Mouse (Mus musculus): ENCODE measurements around the gene Ptpdc1. TPM values are rescaled to one million over a fixed set of nuclear protein-coding genes. Genes with fewer than 3 reads are reported as not detected.

Gene Ptpdc1
- polyA plus RNA-seq, 1 experiment from 2014 or later: 18.8 TPM

DNA sequence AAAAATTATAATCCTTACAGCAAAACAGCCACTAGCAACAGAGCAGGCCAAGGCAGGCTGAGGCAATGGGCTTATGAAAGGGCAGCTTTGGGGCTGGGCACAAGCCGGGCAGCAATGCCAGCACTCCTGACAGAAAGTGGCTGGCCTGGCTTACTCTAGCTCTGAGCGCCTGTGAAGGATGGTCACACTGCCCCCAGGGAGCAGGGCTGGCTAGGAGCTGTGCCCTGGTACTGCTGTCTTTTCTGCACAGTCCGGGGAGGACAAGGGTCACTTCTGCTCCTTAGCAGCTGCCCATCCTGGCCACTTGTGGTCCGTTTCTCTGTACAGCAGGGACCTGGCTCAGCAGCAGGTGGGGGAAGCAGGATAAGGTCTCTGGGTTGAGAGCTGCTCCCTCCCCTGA lies 46.8 kb downstream of the Ptpdc1 start:
- H3K27me3 ChIP-seq (ENCODE audit: control insufficient read depth, insufficient read depth, low read depth, low read length): no peaks in the 10 kb centered on the region
- H3K27ac ChIP-seq (ENCODE audit: low read length): no peak overlapping the region
- H3K4me2 ChIP-seq (ENCODE audit: low read length): no peak overlapping the region
- H3K4me3 ChIP-seq (ENCODE audit: low read depth, low read length): no peak overlapping the region
- H3K4me1 ChIP-seq (ENCODE audit: control insufficient read depth, insufficient read depth, low read length): peaks cover 6% of the 10 kb centered on the region; the same call in 1 of the 2 replicates
- WGBS: 74% methylated on average over 4 of the region's 4 CpGs
- no peaks in the 10 kb centered on the region for H3K9me3 ChIP-seq (replicated peaks; ENCODE audit: control insufficient read depth, low read length, poor library complexity, severe bottlenecking)
- peaks cover 9% of the 10 kb centered on the region for H3K36me3 ChIP-seq (ENCODE audit: control insufficient read depth, insufficient read depth, low read length)
- H3K9ac ChIP-seq (ENCODE audit: low read depth, low read length): no peak overlapping the region
- no peak for ATAC-seq

DNA sequence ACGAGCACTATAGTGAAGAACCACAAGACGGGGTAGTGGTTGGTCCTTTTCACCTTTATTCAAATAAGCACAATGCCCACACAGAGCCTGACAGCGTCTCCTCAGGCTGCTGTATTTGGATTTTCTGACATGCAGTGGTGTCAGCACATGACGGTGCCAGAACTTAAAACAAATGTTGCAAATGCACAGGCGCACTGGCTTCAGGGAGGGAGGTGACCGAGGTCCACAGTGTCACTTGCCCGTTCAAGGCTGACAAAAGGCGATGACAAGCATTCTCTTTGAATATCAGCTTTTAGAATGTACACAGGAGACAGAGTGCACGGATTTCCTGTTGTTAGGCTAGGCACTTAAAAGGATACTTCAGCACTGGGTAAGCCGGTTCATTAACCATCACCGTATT lies 47.6 kb downstream of the Ptpdc1 start:
- Histone ChIP-seq H3K9me3 (replicated peaks; ENCODE audit: control insufficient read depth, low read length, poor library complexity, severe bottlenecking) (no peaks in the 10 kb centered on the region), H3K4me2 (ENCODE audit: low read length) (no peak overlapping the region), H3K27me3 (ENCODE audit: control insufficient read depth, insufficient read depth, low read depth, low read length) (no peaks in the 10 kb centered on the region), H3K9ac (ENCODE audit: low read depth, low read length) (no peak overlapping the region), H3K27ac (ENCODE audit: low read length) (no peak overlapping the region), H3K4me3 (ENCODE audit: low read depth, low read length) (no peak overlapping the region), H3K4me1 (ENCODE audit: control insufficient read depth, insufficient read depth, low read length) (peaks cover 6% of the 10 kb centered on the region; the same call in 1 of the 2 replicates), H3K36me3 (ENCODE audit: control insufficient read depth, insufficient read depth, low read length) (peaks cover 9% of the 10 kb centered on the region)
- no peak for ATAC-seq
- WGBS: 62% methylated on average over 11 of the region's 11 CpGs

DNA sequence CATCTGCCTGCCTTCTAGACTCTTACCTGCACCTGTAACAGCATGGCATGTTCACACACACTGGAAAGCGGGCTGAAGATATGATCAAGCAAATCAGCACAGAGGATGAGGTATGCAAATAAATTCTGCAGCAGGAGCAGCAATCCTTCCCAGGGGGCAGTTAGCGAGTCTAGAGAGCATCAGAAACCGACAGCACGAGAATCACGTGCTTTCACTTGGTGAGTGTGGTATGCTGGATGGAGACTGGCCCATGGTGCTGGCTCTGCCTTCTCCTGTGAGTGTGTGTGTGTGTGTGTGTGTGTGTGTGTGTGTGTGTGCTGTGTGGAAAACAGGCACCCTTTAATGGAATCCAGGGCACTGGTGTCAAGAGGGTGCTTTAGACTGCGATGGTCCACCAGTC lies 48.5 kb downstream of the Ptpdc1 start:
- WGBS: 50% methylated on average over 6 of the region's 6 CpGs
- Histone ChIP-seq H3K4me2 (ENCODE audit: low read length) (no peak overlapping the region), H3K9me3 (replicated peaks; ENCODE audit: control insufficient read depth, low read length, poor library complexity, severe bottlenecking) (no peaks in the 10 kb centered on the region), H3K27ac (ENCODE audit: low read length) (no peak overlapping the region), H3K4me3 (ENCODE audit: low read depth, low read length) (no peak overlapping the region), H3K27me3 (ENCODE audit: control insufficient read depth, insufficient read depth, low read depth, low read length) (no peaks in the 10 kb centered on the region), H3K9ac (ENCODE audit: low read depth, low read length) (no peak overlapping the region), H3K4me1 (ENCODE audit: control insufficient read depth, insufficient read depth, low read length) (peaks cover 6% of the 10 kb centered on the region; the same call in 1 of the 2 replicates), H3K36me3 (ENCODE audit: control insufficient read depth, insufficient read depth, low read length) (peaks cover 9% of the 10 kb centered on the region)
- peak; percentile 39; the same call in 1 of the 2 replicates for ATAC-seq

DNA sequence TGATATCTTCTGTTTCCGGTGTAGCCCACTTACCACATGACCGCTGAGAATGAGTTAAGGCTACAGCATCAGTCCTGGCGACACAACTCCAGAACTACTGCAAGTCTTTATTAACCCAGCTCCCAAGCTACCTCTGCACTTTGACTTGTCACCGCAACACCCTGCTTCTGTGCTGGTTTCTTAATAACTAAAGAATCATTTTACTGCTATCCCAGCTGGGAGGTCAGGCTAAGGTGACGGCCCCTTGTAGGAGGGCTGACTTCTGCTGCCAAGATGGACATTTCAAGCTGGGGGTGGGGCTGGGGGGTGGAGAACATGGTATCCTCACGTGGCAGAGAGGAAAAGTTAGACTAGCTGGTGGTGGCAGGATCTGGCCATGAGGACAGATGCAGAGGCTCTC lies 50.7 kb downstream of the Ptpdc1 start:
- Histone ChIP-seq H3K27me3 (ENCODE audit: control insufficient read depth, insufficient read depth, low read depth, low read length) (no peaks in the 10 kb centered on the region), H3K36me3 (ENCODE audit: control insufficient read depth, insufficient read depth, low read length) (no peaks in the 10 kb centered on the region), H3K9me3 (replicated peaks; ENCODE audit: control insufficient read depth, low read length, poor library complexity, severe bottlenecking) (no peaks in the 10 kb centered on the region), H3K4me2 (ENCODE audit: low read length) (no peak overlapping the region), H3K4me3 (ENCODE audit: low read depth, low read length) (no peak overlapping the region), H3K27ac (ENCODE audit: low read length) (no peak overlapping the region), H3K4me1 (ENCODE audit: control insufficient read depth, insufficient read depth, low read length) (peaks cover 6% of the 10 kb centered on the region; the same call in 1 of the 2 replicates), H3K9ac (ENCODE audit: low read depth, low read length) (no peak overlapping the region)
- ATAC-seq: no peak
- whole genome bisulfite sequencing: 70% methylated on average over 6 of the region's 6 CpGs

DNA sequence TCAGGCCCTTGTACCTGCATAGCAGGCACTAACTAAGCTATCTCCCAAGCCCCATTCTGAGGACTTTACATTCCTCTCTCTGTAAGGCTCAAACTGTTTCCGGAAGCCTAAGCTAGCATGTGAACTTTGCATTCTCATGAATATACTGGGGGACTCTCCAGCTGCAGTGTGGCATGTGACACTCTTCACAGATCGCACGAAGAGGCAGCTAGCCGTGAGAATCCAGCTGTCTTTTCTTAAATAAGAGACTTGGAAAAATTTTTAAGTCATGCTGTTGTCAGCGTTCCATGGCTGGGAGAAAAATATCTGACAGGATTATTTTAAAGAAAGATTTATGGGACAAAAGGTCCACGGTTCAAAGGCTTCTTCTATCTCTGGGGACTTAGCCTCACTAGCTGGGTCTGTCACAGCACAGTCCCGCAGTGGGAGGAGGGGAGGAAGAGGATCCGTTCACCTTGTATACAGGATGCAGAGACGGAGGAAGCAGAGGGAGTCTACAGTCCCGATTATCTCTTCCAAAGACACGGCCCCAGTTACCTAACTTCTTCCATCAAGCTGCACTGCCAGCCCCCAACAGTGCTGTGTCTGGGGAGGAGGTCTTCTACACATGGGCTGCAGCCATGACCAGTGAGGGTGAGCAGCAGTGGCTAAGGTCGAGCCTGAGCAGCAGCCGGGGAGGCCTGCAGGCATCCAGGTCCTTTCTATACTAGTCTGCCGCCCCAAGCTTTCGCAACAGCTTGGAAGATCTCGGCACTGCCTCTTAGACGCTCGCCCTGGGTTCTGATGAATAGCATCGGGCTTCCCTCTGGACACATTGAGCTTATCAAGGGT lies 51.7 kb downstream of the Ptpdc1 start:
- 49% methylated on average over 19 of the region's 19 CpGs for WGBS
- Histone ChIP-seq H3K4me2 (ENCODE audit: low read length) (peak overlapping the region; percentile 23), H3K4me3 (ENCODE audit: low read depth, low read length) (no peak overlapping the region), H3K9ac (ENCODE audit: low read depth, low read length) (no peak overlapping the region), H3K27ac (ENCODE audit: low read length) (no peak overlapping the region), H3K36me3 (ENCODE audit: control insufficient read depth, insufficient read depth, low read length) (no peaks in the 10 kb centered on the region), H3K9me3 (replicated peaks; ENCODE audit: control insufficient read depth, low read length, poor library complexity, severe bottlenecking) (no peaks in the 10 kb centered on the region), H3K4me1 (ENCODE audit: control insufficient read depth, insufficient read depth, low read length) (peaks cover 6% of the 10 kb centered on the region; the same call in 1 of the 2 replicates), H3K27me3 (ENCODE audit: control insufficient read depth, insufficient read depth, low read depth, low read length) (no peaks in the 10 kb centered on the region)
- ATAC-seq: 0 out of 2 replicates have a peak, but pooled peaks have one; percentile 44

DNA sequence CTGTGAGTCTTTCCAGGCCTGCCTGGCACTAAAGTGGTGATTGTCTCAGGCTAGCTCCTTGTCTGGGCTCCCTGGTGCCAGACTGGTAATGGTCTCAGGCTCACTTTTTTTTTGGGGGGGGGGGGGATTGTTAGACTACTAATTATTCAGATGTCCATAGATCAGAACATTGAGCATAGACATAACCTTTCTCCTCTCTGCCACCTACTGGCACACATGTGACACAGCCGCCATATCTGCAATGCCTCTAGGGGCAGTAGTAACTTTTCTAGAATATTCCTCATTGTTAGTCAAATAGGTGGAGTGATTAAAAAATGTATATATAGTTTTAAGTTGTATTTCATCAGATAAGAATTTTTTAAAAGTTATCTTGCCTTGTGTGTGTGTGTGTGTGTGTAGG lies 53.3 kb downstream of the Ptpdc1 start:
- no peak for ATAC-seq
- 76% methylated on average over 1 of the region's 1 CpGs for WGBS

DNA sequence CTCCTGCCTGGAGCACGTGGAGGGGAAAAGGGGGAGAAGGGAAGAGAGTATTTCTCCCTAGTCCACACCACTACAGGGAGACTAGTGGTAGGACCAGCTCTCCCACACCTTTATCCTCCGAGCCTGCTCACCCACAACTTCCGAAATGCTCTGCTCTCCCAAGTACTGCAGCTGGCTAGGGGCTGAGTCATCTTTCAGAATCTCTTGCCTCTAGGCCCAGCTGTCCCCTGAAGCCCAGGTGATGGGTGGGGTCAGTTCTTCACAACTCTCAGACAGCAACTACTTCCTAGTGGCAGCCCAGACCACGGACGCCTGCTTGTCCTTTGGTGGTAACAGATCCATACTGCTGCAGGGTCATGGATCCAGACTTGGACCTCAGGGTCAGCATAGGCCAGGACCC lies 54.2 kb downstream of the Ptpdc1 start:
- peaks cover 5% of the 10 kb centered on the region; the same call in 1 of the 2 replicates for H3K4me1 ChIP-seq (ENCODE audit: control insufficient read depth, insufficient read depth, low read length)
- H3K27ac ChIP-seq (ENCODE audit: low read length): no peak overlapping the region
- no peak overlapping the region for H3K4me2 ChIP-seq (ENCODE audit: low read length)
- no peak for ATAC-seq
- H3K27me3 ChIP-seq (ENCODE audit: control insufficient read depth, insufficient read depth, low read depth, low read length): no peaks in the 10 kb centered on the region
- no peak overlapping the region for H3K9ac ChIP-seq (ENCODE audit: low read depth, low read length)
- H3K9me3 ChIP-seq (replicated peaks; ENCODE audit: control insufficient read depth, low read length, poor library complexity, severe bottlenecking): no peaks in the 10 kb centered on the region
- no peak overlapping the region for H3K4me3 ChIP-seq (ENCODE audit: low read depth, low read length)
- H3K36me3 ChIP-seq (ENCODE audit: control insufficient read depth, insufficient read depth, low read length): no peaks in the 10 kb centered on the region
- WGBS: 83% methylated on average over 5 of the region's 5 CpGs

More for the DNA sequence above, 53.3 kb downstream of the Ptpdc1 start:
- Histone ChIP-seq H3K9me3 (replicated peaks; ENCODE audit: control insufficient read depth, low read length, poor library complexity, severe bottlenecking) (no peaks in the 10 kb centered on the region), H3K36me3 (ENCODE audit: control insufficient read depth, insufficient read depth, low read length) (no peaks in the 10 kb centered on the region), H3K4me1 (ENCODE audit: control insufficient read depth, insufficient read depth, low read length) (peaks cover 6% of the 10 kb centered on the region; the same call in 1 of the 2 replicates), H3K27me3 (ENCODE audit: control insufficient read depth, insufficient read depth, low read depth, low read length) (no peaks in the 10 kb centered on the region), H3K9ac (ENCODE audit: low read depth, low read length) (no peak overlapping the region), H3K4me3 (ENCODE audit: low read depth, low read length) (no peak overlapping the region), H3K27ac (ENCODE audit: low read length) (no peak overlapping the region), H3K4me2 (ENCODE audit: low read length) (no peak overlapping the region)

DNA sequence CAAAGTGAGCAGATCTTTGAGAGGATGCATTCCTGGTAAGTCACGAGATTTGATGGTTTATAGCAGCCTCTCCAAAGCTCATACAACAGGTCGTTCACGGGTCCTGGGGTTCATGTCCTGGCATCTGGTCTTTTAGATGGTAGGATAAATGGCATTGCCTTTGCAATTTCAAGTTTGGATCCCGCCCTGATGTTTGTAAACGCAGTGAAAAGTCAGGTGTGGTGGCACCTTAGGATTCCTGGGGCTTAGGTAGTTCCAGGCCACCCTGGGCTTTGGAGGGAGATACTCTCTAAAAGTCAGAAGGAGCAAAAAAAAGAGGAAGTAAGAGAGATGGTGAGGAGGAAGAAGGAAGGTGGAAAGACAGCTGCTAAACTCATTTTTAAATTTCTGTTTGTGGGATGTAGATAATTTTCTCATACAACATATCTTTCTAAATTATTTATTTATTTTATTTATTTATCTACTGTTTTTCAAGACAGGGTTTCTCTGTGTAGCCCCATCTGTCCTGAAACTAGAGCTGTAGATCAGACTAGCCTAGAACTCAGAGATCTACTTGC lies 55.8 kb downstream of the Ptpdc1 start:
- no peak overlapping the region for H3K4me2 ChIP-seq (ENCODE audit: low read length)
- H3K36me3 ChIP-seq (ENCODE audit: control insufficient read depth, insufficient read depth, low read length): no peaks in the 10 kb centered on the region
- no peaks in the 10 kb centered on the region for H3K9me3 ChIP-seq (replicated peaks; ENCODE audit: control insufficient read depth, low read length, poor library complexity, severe bottlenecking)
- no peak for ATAC-seq
- H3K27ac ChIP-seq (ENCODE audit: low read length): no peak overlapping the region
- 82% methylated on average over 5 of the region's 5 CpGs for WGBS
- H3K27me3 ChIP-seq (ENCODE audit: control insufficient read depth, insufficient read depth, low read depth, low read length): no peaks in the 10 kb centered on the region
- H3K4me1 ChIP-seq (ENCODE audit: control insufficient read depth, insufficient read depth, low read length): peaks cover 8% of the 10 kb centered on the region; the same call in 1 of the 2 replicates
- H3K4me3 ChIP-seq (ENCODE audit: low read depth, low read length): no peak overlapping the region
- H3K9ac ChIP-seq (ENCODE audit: low read depth, low read length): no peak overlapping the region

DNA sequence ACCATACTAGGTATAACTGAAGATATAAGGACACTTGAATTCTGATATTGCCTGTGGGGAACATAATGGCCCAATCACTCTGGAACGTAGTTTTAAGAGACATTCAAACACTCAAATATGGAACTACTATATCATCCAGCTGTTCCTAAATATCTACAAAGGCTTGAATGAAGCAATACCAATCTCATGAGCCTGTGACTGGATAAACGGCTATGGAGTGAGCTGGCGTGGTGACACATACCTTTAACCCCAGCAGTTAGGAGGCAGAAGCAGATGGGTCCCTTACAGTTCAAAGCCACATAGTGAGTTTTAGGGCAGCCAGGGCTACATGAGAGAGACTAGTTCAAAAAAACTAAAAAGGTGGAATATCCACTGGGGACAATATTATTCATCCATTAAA lies 57.8 kb downstream of the Ptpdc1 start:
- WGBS: 84% methylated on average over 3 of the region's 3 CpGs
- ATAC-seq: no peak
- Histone ChIP-seq H3K4me3 (ENCODE audit: low read depth, low read length) (no peak overlapping the region), H3K27me3 (ENCODE audit: control insufficient read depth, insufficient read depth, low read depth, low read length) (no peaks in the 10 kb centered on the region), H3K9me3 (replicated peaks; ENCODE audit: control insufficient read depth, low read length, poor library complexity, severe bottlenecking) (no peaks in the 10 kb centered on the region), H3K27ac (ENCODE audit: low read length) (no peak overlapping the region), H3K36me3 (ENCODE audit: control insufficient read depth, insufficient read depth, low read length) (no peaks in the 10 kb centered on the region), H3K9ac (ENCODE audit: low read depth, low read length) (no peak overlapping the region), H3K4me1 (ENCODE audit: control insufficient read depth, insufficient read depth, low read length) (0 out of 2 replicates have a peak, but pooled peaks cover 5% of the 10 kb centered on the region), H3K4me2 (ENCODE audit: low read length) (no peak overlapping the region)
